Mouse (Mus musculus): ENCODE measurements around the gene Gm21028.
"Not testable (repeated sequence)": the region's sequence is repeated elsewhere in the genome, so short reads cannot be mapped to it uniquely, and the experiment has no call there.

Gene Gm21028

DNA sequence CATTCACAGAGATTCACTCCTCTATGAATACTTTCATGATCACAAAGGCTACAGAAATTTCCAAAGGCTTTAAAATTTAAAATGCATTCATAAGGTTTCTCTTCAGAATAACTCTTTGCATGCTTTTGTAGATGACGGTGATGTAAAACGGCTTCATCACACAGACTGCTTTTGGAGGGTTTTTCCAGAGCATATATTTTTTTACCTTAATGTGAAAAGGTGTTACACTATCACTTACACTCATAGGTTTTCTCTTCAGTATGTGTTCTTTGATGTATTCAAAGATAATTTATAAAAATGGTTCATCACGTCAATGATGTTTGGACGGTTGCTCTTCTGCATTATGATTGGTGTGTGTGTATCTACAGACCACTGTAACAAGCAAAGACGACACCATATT is at the start of gene Gm21028:
Gene Gm21028 (minus strand): TSS at position 101 of the 400 bp plus-strand sequence.
- DNase-seq (ENCODE audit: low read depth, low spot score), result no peak

DNA sequence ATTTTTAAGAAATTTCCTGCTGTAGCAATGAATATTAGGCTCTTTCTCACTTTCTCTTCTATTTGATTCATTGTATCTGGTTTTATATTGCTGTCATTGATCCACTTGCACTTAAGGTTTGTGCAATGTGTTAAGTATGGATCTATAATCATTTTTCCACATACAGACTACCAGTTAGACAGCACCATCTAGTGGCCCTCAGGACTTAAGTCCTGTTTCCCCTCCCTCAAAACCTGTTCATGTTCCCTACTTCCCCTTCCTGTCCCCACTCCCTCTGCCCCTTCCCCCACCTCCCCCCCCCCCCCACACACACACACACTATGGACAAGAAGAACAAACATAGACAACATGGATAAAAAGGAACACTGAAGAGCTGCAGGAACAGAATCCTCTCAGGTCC is 17.3 kb upstream of the Gm21028 start:
- DNase-seq (ENCODE audit: low read depth, low spot score), result not testable (repeated sequence)

DNA sequence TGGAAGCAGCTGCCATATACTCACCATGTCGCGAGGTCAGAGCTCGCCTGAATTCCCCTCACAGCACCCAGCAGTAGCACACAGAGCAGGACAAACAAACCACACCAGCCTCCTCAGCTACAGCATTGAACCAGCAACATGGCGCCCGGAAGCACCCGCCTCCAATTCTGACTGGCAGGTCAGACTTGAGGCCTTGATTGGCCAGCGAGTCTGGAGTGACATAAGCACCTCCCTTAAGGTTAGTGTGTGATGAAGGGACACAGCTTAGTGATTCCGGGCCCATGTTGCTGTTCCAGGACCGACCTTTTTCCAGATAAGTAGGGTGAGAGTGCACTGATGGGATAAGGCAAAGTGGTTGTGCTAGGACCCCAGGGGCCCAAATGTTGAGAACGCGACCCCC is 14.0 kb upstream of the Gm21028 start, which contains the start of gene Zfp977:
Gene Zfp977 (minus strand): TSS at position 135 of the 400 bp plus-strand sequence.
- DNase-seq (ENCODE audit: low read depth, low spot score), result not testable (repeated sequence)

DNA sequence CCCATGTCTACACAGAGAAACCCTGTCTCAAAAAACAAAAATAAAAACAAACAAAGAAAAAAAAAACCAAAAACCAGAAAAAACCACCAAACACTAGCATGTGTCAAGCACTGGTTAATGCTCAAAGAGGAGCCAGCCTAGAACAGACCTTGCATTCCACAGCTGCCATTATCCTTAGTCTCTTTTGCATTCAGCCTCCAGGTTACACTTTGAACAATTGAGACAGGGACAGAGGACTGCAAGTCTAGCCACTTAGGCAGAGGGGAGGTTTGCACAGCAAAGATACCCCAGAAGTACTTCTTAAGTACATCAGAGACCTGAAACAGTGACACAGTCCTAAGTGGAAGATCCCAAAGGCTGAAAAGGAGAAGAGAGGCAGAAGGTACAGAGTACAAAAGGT is 12.9 kb upstream of the Gm21028 start:
- DNase-seq (ENCODE audit: low read depth, low spot score), result not testable (repeated sequence)

DNA sequence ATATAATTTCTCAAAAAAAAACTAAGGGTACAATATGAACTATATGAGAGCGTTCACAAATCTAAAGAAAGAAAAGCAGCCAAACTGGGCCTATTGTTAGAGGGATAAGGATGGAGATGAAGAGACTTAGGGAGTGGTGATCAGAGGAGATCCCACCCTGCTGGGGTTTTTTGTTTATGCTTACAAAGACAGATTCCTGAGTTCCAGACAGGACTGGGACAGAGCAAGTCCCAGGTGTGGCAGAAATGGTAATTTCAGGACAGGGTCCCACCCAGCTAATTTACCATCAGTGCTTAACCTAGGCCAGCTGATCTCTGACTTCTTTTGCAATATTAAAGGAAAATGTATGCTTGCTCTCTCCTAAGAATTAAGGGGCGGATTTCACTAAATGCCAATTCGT is 26.6 kb downstream of the Gm21028 start:
- DNase-seq (ENCODE audit: low read depth, low spot score), result no peak

Data from brain, embryonic 18.5 days (tissue).